Mouse (Mus musculus) liver, embryonic 14.5 days (tissue): ENCODE measurements around the gene Hoxa5.

ENCODE experiments used
- CTCF ChIP-seq: IDR thresholded peaks from 2 replicates; pipeline ENCODE4 v1.5.1; 2016; ENCODE audit warnings: antibody characterized with exemption, low read depth, control low read depth
- EP300 ChIP-seq: IDR thresholded peaks from 2 replicates; pipeline ENCODE4 v1.6.1; 2016; ENCODE audit warnings: antibody characterized with exemption, low read depth

DNA sequence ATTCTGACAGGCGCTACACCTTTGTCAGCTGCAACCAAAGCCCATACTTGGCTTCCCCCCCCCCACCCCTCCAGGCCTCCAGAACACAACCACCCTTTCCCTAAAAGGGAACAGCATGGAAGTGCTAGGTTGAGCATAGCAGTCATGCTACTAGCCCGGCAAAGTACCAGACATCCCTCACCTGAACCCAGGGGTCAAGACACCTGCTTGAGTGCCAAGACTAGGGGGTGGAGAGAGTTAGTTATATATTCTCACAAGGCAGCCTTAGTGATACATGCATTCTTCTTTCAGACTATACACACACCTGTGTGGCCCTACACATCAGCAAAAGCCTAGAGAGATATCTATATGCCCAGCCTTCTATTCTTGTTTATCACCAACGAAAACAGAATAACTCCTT, 18.6 kb downstream of the Hoxa5 start:
- no peak for TF ChIP-seq EP300
- no peak for TF ChIP-seq CTCF
